Mouse (Mus musculus): Measurements from ENCODE around the gene Grrp1. TPM values are rescaled to one million over a fixed set of nuclear protein-coding genes. Genes with fewer than 3 reads are reported as not detected.
A peak's percentile ranks its signal among the peaks of the same experiment; 100 is the strongest.

Grrp1 gene
- polyA plus RNA-seq, 1 experiment from 2014 or later = 16.9 TPM

DNA sequence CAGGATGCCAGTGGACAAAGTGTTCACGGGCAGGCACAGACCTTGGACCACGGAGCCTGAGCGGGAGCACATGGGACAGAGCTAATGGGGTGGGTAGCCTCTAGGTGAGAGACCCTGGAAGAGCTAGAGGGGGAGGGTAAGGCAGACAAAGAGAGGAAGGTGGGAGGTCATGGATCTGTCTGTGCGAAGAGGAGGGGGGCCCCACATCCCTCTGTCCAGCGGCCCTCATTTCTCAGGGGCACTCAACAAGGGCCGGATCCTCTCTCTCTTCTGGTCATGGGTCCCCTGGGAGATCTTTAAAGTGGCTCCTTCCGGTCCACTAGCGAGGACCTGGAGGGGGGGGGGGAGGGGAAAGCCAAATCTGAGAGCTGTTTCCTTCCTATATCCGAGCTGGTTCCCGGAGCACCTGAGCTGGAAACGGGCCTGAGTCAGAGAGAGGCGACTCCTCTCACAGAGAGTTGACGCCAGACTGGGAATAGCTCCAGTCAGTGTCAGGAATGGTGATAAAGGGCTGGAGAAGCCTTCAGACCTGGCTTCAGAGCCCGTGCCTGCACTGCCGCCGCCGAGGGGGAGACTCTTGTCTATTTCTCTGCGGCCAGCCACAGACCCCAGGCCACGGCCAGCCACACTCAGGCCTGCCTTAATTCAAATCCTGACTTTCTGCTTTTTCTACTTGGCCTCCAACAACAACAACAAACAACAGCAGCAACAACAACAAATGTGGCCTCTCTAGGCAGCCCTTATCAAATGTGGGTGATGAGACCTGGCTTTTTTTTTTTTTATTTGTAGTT lies 2.7 kb upstream of the Grrp1 start:
- Histone ChIP-seq H3K27ac (0 out of 2 replicates have a peak overlapping the region, but pooled peaks have one; percentile 35), H3K9me3 (ENCODE audit: control insufficient read depth, low read length) (no peaks in the 10 kb centered on the region), H3K9ac (no peak overlapping the region), H3K4me1 (replicated peaks; ENCODE audit: control insufficient read depth, insufficient read depth, low read length) (peaks cover 10% of the 10 kb centered on the region; the same call in 1 of the 2 replicates), H3K27me3 (ENCODE audit: control insufficient read depth, insufficient read depth, low read length) (peaks cover 47% of the 10 kb centered on the region), H3K36me3 (replicated peaks; ENCODE audit: control insufficient read depth, insufficient read depth) (no peaks in the 10 kb centered on the region), H3K4me3 (replicated peaks; ENCODE audit: low read length) (no peak overlapping the region), H3K4me2 (replicated peaks) (no peak overlapping the region)
- ATAC-seq (ENCODE audit: low FRiP score) (no peak), DNase-seq (ENCODE audit: low spot score) (no peak)
- 8% methylated on average over 19 of the region's 19 CpGs for WGBS

DNA sequence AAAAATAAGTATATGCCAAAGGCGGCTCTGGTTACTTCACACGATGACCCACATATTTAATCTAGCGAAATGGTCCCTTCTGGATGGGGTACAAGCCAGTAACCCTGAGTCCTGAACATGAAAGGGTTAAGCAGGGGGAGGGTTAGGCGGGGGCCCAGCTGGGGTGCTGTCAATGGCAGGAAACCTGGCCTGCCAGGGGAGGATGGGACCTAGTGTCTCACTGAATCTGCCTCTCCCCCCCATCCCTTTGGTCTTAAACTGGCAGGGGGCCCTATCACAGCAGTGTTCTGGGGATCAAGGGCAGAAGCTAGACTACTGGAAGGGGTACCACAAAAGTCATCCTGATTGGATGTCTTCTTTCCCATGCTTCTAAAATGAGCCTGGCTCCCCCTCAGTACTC lies 1.9 kb upstream of the Grrp1 start:
- WGBS = 18% methylated on average over 4 of the region's 4 CpGs
- H3K4me2 ChIP-seq (replicated peaks) = no peak overlapping the region
- H3K36me3 ChIP-seq (replicated peaks; ENCODE audit: control insufficient read depth, insufficient read depth) = no peaks in the 10 kb centered on the region
- H3K4me1 ChIP-seq (replicated peaks; ENCODE audit: control insufficient read depth, insufficient read depth, low read length) = peaks cover 15% of the 10 kb centered on the region
- no peaks in the 10 kb centered on the region for H3K9me3 ChIP-seq (ENCODE audit: control insufficient read depth, low read length)
- H3K27ac ChIP-seq = 0 out of 2 replicates have a peak overlapping the region, but pooled peaks have one; percentile 35
- H3K9ac ChIP-seq = no peak overlapping the region
- H3K4me3 ChIP-seq (replicated peaks; ENCODE audit: low read length) = no peak overlapping the region
- DNase-seq (ENCODE audit: low spot score) (no peak), ATAC-seq (ENCODE audit: low FRiP score) (no peak)
- H3K27me3 ChIP-seq (ENCODE audit: control insufficient read depth, insufficient read depth, low read length) = peaks cover 54% of the 10 kb centered on the region

DNA sequence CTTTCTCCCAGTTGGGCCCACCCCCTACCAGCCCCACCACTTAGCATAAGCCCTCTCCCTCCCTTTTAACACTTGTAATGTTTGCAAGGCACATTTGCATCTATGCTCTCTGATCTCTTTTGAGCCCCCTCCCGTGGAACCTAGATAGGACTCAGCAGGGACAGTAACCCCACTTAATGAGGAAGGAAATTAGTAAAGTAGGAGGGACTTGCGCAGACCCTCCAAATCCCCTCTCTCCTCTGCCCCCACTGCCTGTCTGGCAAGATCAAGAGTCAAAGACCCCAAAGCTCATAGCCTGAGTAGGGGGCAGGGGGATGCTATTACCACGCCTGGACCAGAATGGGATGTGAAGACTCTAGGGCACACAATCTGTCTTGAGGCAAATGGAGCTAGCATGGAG lies 929 bp upstream of the Grrp1 start:
- WGBS = 22% methylated on average over 3 of the region's 3 CpGs
- no peak overlapping the region for H3K9ac ChIP-seq
- DNase-seq (ENCODE audit: low spot score) (no peak), ATAC-seq (ENCODE audit: low FRiP score) (no peak)
- no peaks in the 10 kb centered on the region for H3K9me3 ChIP-seq (ENCODE audit: control insufficient read depth, low read length)
- H3K4me2 ChIP-seq (replicated peaks) = no peak overlapping the region
- no peak overlapping the region for H3K4me3 ChIP-seq (replicated peaks; ENCODE audit: low read length)
- H3K4me1 ChIP-seq (replicated peaks; ENCODE audit: control insufficient read depth, insufficient read depth, low read length) = peaks cover 25% of the 10 kb centered on the region
- H3K36me3 ChIP-seq (replicated peaks; ENCODE audit: control insufficient read depth, insufficient read depth) = no peaks in the 10 kb centered on the region
- H3K27me3 ChIP-seq (ENCODE audit: control insufficient read depth, insufficient read depth, low read length) = peaks cover 64% of the 10 kb centered on the region
- no peak overlapping the region for H3K27ac ChIP-seq

DNA sequence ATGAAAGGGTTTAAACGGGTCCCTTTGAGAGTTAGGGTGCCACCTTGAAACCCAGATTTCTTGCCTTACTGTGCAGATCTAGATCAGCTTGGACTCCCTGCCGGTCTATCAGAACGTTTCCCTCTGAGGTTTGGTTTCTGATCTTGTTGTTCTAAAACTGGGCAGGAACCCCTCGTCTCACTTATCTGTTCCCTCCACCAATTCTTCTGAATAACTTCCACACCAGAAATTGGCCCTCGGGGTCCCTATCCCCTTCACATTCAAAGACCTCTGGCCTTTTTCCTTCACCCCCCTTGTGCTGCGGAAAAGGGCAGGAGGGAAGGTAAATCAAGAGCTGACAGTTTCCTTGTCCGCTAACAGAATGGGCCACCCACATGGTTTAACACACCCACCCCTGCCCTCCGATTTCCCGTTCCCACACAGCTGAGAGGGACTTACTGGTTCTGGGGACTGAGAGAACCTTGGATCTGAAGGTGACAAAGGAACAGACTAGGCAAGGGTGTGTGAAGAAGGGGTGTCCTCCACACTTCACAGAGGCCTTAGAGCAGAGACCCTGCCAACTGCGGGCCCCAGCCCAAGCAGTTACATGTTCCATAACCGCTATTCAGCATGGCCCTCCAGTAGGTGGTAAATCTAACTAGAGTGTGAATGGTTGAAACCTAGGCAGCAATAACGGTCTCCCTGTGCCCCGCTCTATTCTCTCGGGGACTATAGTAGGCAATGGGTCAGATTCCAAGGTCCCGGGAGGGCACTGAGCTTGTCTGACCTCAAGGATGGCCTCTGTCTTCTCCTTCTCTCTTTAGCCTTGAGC lies 790 bp downstream of the Grrp1 start:
- no peaks in the 10 kb centered on the region for H3K9me3 ChIP-seq (ENCODE audit: control insufficient read depth, low read length)
- H3K27me3 ChIP-seq (ENCODE audit: control insufficient read depth, insufficient read depth, low read length) = peaks cover 76% of the 10 kb centered on the region
- H3K36me3 ChIP-seq (replicated peaks; ENCODE audit: control insufficient read depth, insufficient read depth) = no peaks in the 10 kb centered on the region
- peaks cover 30% of the 10 kb centered on the region for H3K4me1 ChIP-seq (replicated peaks; ENCODE audit: control insufficient read depth, insufficient read depth, low read length)
- ATAC-seq (ENCODE audit: low FRiP score) (no peak), DNase-seq (ENCODE audit: low spot score) (no peak)
- peak overlapping the region; percentile 61 for H3K4me3 ChIP-seq (replicated peaks; ENCODE audit: low read length)
- H3K9ac ChIP-seq = 0 out of 2 replicates have a peak overlapping the region, but pooled peaks have one; percentile 6
- no peak overlapping the region for H3K27ac ChIP-seq
- peak overlapping the region; percentile 88 for H3K4me2 ChIP-seq (replicated peaks)
- WGBS = 10% methylated on average over 15 of the region's 15 CpGs

DNA sequence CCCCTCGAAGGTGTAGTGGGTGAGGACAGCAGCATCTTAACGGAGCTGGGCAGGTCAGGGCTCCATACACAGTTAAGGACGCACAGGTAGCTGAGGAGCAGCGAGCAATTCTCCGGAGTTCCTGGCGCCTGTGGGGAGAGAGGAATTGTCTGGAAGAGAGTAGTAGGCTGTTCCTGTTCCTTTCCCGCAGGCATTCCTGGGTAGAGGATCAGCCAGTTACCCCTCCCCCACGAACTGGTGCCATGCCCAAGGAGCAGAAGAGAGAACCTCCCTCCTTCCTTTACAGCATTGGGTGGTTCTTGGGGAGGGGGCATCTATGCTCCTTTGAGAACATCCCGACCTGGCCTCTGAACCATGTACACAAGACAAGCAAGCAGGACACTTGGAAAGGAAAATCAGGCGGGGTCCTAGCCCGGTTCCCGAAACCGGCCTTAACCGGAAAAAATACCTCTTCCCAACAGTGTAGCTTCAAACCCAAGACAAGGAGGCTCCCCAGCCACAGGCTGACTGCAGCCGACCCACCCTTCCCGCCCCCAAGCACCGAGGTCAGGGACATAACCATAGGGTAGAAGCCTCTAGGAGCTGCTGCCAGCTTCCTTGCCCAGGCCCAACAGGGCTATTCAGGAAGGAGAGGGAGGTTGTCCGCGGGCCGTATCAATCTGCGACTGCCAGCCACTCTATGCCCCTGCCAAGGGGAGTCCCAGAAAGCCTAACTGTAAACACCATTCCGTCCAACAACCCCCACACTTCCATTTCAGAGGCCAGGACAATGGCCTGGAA lies 1.6 kb downstream of the Grrp1 start:
- Histone ChIP-seq H3K4me1 (replicated peaks; ENCODE audit: control insufficient read depth, insufficient read depth, low read length) (peaks cover 30% of the 10 kb centered on the region), H3K27ac (peak overlapping the region; percentile 88), H3K27me3 (ENCODE audit: control insufficient read depth, insufficient read depth, low read length) (peaks cover 84% of the 10 kb centered on the region), H3K4me3 (replicated peaks; ENCODE audit: low read length) (peak overlapping the region; percentile 61), H3K9ac (peak overlapping the region; percentile 80), H3K9me3 (ENCODE audit: control insufficient read depth, low read length) (no peaks in the 10 kb centered on the region), H3K36me3 (replicated peaks; ENCODE audit: control insufficient read depth, insufficient read depth) (no peaks in the 10 kb centered on the region), H3K4me2 (replicated peaks) (peak overlapping the region; percentile 88)
- DNase-seq (ENCODE audit: low spot score) = no peak
- ATAC-seq (ENCODE audit: low FRiP score) = no peak
- 3% methylated on average over 22 of the region's 22 CpGs for WGBS

DNA sequence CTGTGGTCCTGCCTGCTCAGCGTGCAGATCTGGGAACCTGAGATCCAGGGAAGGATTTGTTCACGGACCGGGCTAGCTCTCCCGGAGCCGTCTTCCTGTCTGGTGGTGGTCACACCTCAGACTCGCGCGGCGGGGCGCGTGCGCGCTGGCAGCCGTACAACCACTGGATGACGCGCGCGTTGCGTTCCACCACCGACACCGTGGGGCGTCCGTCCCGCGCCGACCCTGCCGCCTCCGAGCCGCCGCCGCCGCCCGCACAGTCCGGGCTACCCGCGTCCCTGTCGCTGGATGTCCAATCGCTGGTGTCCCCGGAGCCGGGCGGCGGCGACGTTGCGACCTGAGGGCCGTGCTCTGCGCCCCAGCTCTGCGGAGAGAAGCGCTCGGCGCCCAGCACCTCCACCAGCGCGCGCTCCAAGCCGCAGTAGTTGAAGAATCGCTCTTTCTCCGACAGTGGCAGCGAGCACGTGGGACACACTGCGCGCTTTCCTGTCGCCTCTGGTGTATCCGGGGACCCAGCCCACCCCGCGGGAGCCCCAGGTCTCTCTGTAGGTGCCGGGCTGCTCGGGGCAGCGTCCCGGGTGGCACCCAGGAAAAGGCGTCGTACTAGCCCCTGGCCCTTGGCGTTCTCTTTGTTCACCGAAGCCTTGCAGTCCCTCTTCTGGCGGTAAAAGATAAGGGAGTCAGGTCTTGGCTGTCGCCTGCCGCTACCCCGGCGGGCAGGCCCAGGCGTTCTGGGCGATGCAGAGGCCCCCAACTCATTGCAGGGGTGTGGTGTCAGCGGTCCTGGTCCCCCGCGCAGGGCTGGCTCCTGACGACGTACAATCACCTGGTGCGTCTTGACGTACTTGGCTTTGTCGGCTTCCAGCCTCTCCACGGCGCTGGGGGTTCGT lies 2.4 kb downstream of the Grrp1 start:
- peaks cover 30% of the 10 kb centered on the region for H3K4me1 ChIP-seq (replicated peaks; ENCODE audit: control insufficient read depth, insufficient read depth, low read length)
- no peaks in the 10 kb centered on the region for H3K9me3 ChIP-seq (ENCODE audit: control insufficient read depth, low read length)
- peak overlapping the region; percentile 88 for H3K4me2 ChIP-seq (replicated peaks)
- ATAC-seq (ENCODE audit: low FRiP score) = peak; percentile 42
- H3K27ac ChIP-seq = peak overlapping the region; percentile 88
- H3K36me3 ChIP-seq (replicated peaks; ENCODE audit: control insufficient read depth, insufficient read depth) = no peaks in the 10 kb centered on the region
- H3K9ac ChIP-seq = peak overlapping the region; percentile 80
- under 1% methylated on average over 91 of the region's 91 CpGs for WGBS
- peak overlapping the region; percentile 61 for H3K4me3 ChIP-seq (replicated peaks; ENCODE audit: low read length)
- peak; percentile 78 for DNase-seq (ENCODE audit: low spot score)
- H3K27me3 ChIP-seq (ENCODE audit: control insufficient read depth, insufficient read depth, low read length) = peaks cover 83% of the 10 kb centered on the region

DNA sequence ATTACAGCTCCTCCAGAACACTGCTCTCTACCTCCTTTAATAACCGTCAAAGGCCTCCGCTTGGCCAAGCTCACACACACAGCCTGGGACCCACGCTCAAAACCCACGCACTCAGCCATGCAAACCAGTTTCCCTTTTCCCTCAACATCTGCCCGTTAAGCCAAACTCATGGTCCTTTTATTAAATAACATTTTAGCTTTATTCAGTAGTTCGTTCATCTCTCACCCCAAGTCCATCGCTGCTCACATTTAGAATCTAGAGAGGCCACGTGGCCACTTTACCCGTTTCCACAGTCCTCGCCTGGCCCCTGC lies 3.0 kb downstream of the Grrp1 start:
- ATAC-seq (ENCODE audit: low FRiP score) (no peak), DNase-seq (ENCODE audit: low spot score) (peak; percentile 34)
- H3K27me3 ChIP-seq (ENCODE audit: control insufficient read depth, insufficient read depth, low read length) = peaks cover 78% of the 10 kb centered on the region
- H3K36me3 ChIP-seq (replicated peaks; ENCODE audit: control insufficient read depth, insufficient read depth) = no peaks in the 10 kb centered on the region
- H3K9me3 ChIP-seq (ENCODE audit: control insufficient read depth, low read length) = no peaks in the 10 kb centered on the region
- H3K4me1 ChIP-seq (replicated peaks; ENCODE audit: control insufficient read depth, insufficient read depth, low read length) = peaks cover 36% of the 10 kb centered on the region
- peak overlapping the region; percentile 88 for H3K27ac ChIP-seq
- H3K9ac ChIP-seq = peak overlapping the region; percentile 80
- peak overlapping the region; percentile 88 for H3K4me2 ChIP-seq (replicated peaks)
- WGBS = 8% methylated on average over 10 of the region's 10 CpGs
- H3K4me3 ChIP-seq (replicated peaks; ENCODE audit: low read length) = peak overlapping the region; percentile 61

DNA sequence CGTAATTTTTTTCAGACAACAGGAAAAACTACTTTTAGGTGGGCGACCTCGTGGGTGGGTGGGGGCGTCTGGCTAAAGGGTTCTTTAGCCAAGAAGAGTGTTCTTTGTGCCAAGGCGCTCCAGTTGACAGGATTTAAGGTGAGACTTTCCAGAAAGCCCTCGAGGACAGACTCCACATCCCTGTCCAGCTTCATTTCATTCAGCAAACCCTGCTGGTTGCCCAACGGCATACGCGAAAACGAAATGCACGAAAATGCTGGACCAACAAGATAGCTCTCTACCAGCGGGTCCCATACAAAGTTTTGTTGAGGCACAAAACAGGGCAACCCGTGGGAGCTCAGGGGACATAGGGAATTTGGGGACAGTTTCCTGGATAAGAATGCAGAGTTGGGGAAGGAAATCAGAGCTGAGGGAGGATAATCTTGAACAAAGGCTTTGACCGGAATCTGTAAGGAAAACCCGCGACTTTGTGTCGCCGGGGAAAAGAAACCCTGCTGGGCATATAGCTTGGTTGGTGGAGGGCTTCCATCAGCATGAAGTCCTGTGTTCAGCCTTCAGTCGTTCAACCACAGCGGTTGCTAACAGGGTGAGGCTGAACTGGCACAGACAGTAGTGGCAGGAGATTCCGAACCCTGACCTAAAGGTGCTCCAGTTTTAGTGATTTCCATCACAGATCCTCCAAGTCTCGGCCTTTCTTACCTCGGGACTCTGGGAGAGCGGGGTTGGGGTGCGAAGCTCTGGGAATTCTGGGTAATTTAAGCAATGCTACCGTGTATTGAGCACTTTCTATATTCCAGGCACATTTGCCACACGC lies 3.6 kb downstream of the Grrp1 start:
- H3K27ac ChIP-seq = 0 out of 2 replicates have a peak overlapping the region, but pooled peaks have one; percentile 88
- peaks cover 37% of the 10 kb centered on the region for H3K4me1 ChIP-seq (replicated peaks; ENCODE audit: control insufficient read depth, insufficient read depth, low read length)
- WGBS = 5% methylated on average over 27 of the region's 27 CpGs
- H3K36me3 ChIP-seq (replicated peaks; ENCODE audit: control insufficient read depth, insufficient read depth) = no peaks in the 10 kb centered on the region
- no peaks in the 10 kb centered on the region for H3K9me3 ChIP-seq (ENCODE audit: control insufficient read depth, low read length)
- H3K4me3 ChIP-seq (replicated peaks; ENCODE audit: low read length) = peak overlapping the region; percentile 61
- peak overlapping the region; percentile 88 for H3K4me2 ChIP-seq (replicated peaks)
- H3K9ac ChIP-seq = peak overlapping the region; percentile 80
- H3K27me3 ChIP-seq (ENCODE audit: control insufficient read depth, insufficient read depth, low read length) = peaks cover 73% of the 10 kb centered on the region
- DNase-seq (ENCODE audit: low spot score) (no peak), ATAC-seq (ENCODE audit: low FRiP score) (no peak)

All from hindbrain, embryonic 14.5 days (tissue).